Mouse (Mus musculus) liver, embryonic 14.5 days (tissue): ENCODE measurements at regions not wholly inside any gene's neighbourhood (a gene's known extent, or its start where the extent isn't known, plus 50 kb on each side); places are given as distances from the start of the nearest gene placed in this dataset.

ENCODE experiments used
- ATAC-seq: fragments of 200-750 bp; cut with Nextera tagmentation; 2 replicates; pipeline ENCODE4 v1.8.0; 2017; ENCODE audit warnings: moderate number of reproducible peaks, mild to moderate bottlenecking, moderate library complexity; ENCODE audit not compliant: insufficient read depth
- DNase-seq, 3 experiments: peaks; one replicate each; pipeline ENCODE4 v3.0.0-alpha.2; 2012 to 2013; ENCODE audit warnings: low read depth in 3 of 3, low spot score in 3 of 3
- H3K27ac ChIP-seq: fragments of 300-500 bp; sonication (generic); 2 replicates; pipeline ENCODE4 v1.5.1; 2014; ENCODE audit warnings: moderate library complexity, mild to moderate bottlenecking, control low read depth, inconsistent platforms
- H3K27me3 ChIP-seq: fragments of 300-500 bp; sonication (generic); 2 replicates; pipeline ENCODE4 v1.6.1; 2014; ENCODE audit warnings: mild to moderate bottlenecking, low read length, moderate library complexity; ENCODE audit not compliant: control insufficient read depth, insufficient read depth
- H3K36me3 ChIP-seq: fragments of 300-500 bp; sonication (generic); replicated peaks from 2 replicates; pipeline ENCODE4 v1.6.1; 2014; ENCODE audit warnings: low read depth; ENCODE audit not compliant: control insufficient read depth, insufficient read depth
- H3K4me1 ChIP-seq, 2 experiments: fragments of 200-500 bp in 1 of 2; fragments of 300-500 bp in 1 of 2; sonication (generic) in 1 of 2; replicated peaks; 2 replicates each; pipeline ENCODE4 v1.6.1; 2012 to 2014; ENCODE audit warnings: antibody characterized with exemption in 1 of 2, inconsistent platforms in 1 of 2, low read length in 1 of 2; ENCODE audit not compliant: control insufficient read depth in 2 of 2, insufficient read depth in 2 of 2
- H3K4me2 ChIP-seq: fragments of 300-500 bp; sonication (generic); 2 replicates; pipeline ENCODE4 v1.6.1; 2014; ENCODE audit warnings: low read depth, mild to moderate bottlenecking, control low read depth, moderate library complexity
- H3K4me3 ChIP-seq, 2 experiments: fragments of 200-500 bp in 1 of 2; fragments of 300-500 bp in 1 of 2; sonication (generic) in 1 of 2; 2 replicates each; pipeline ENCODE4 v1.5.1; 2012 to 2014; ENCODE audit warnings: low read depth in 2 of 2, low read length in 2 of 2, mild to moderate bottlenecking in 2 of 2, control low read depth in 1 of 2, inconsistent platforms in 1 of 2, moderate library complexity in 1 of 2; ENCODE audit not compliant: insufficient read depth in 1 of 2
- H3K9ac ChIP-seq: fragments of 300-500 bp; sonication (generic); replicated peaks from 2 replicates; pipeline ENCODE4 v1.6.1; 2014; ENCODE audit warnings: mild to moderate bottlenecking, control low read depth, moderate library complexity
- H3K9me3 ChIP-seq: fragments of 300-500 bp; sonication (generic); 2 replicates; pipeline ENCODE4 v1.6.1; 2016; ENCODE audit warnings: low read length, mixed read lengths; ENCODE audit not compliant: control insufficient read depth
- CTCF ChIP-seq: IDR thresholded peaks from 2 replicates; pipeline ENCODE4 v1.5.1; 2016; ENCODE audit warnings: antibody characterized with exemption, low read depth, control low read depth
- EP300 ChIP-seq: IDR thresholded peaks from 2 replicates; pipeline ENCODE4 v1.6.1; 2016; ENCODE audit warnings: antibody characterized with exemption, low read depth
- WGBS: fragments of 180-500 bp; shearing (Covaris S2); extraction: QIAGEN DNeasy Blood & Tissue Kit; methylation state at CpG from one replicate; pipeline ENCODE4 v1.1.7; 2014; ENCODE audit not compliant: insufficient replicate concordance; 5-methylcytosine and 5-hydroxymethylcytosine counted together

DNA sequence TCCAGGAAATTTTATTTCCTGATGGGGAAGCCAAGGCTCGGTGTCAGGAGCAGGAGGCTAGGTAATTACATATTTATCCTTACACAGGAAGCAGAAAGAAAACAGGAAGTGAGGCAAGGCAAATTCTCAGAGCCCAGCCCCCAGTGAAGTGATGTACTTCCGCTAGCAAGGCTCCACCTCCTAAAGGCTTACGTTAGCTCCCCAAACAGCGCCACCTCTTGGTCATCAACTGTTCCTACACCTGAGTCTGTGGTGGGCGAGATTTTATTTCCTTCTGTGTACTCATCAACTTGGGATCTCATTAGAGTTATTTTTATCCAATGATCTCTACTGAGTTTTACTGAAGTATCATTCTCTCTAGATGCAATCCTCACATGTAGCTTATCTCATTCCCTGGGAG lies 561.6 kb downstream of the Tmem132b start:
- Histone ChIP-seq H3K27ac (no peak overlapping the region), H3K27me3 (no peaks in the 10 kb centered on the region), H3K36me3 (no peaks in the 10 kb centered on the region), H3K9me3 (no peaks in the 10 kb centered on the region; the same call in 1 of the 2 replicates), H3K4me2 (no peak overlapping the region), H3K9ac (no peak overlapping the region), H3K4me3 (no peak overlapping the region), H3K4me1 (no peaks in the 10 kb centered on the region)
- ATAC-seq (no peak), DNase-seq (no peak)
- WGBS, result 52% methylated on average over 5 of the region's 5 CpGs
- TF ChIP-seq CTCF, result 0 out of 2 replicates have a peak, but pooled peaks have one; percentile 8
- no peak for TF ChIP-seq EP300

DNA sequence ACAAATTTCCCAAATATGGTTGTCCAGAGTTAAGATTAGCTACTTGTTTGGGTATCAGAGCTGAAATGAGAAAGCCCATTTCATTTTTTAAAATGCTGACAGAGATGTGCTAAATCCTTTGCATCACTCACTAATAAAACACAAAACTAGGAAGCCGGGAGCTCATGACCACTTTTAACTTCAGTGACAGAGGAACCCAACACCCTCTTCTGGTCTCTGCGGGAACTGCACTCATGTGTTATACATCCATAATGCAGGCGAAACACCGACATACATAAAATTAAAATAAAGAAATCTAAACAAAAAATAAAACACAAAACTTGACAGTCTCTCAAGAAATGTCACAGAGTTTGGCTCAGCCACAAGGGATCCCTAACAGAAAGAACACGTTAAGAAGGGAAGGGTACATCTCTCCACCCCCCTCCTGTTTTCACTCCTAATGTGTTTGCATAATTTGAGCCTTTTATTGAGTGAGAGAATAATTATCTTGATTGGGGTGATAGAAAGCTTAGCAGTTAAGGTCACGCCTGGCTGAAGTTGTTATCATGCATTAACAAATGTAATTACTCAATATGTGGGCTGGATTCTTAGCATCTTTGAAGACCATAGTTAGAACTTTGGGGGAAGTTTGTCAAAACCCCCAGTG lies 565.2 kb downstream of the Tmem132b start:
- no peak for ATAC-seq
- 60% methylated on average over 6 of the region's 6 CpGs for WGBS
- H3K9ac ChIP-seq, result no peak overlapping the region
- TF ChIP-seq CTCF (no peak), EP300 (no peak)
- H3K27me3 ChIP-seq, result no peaks in the 10 kb centered on the region
- H3K9me3 ChIP-seq, result no peaks in the 10 kb centered on the region; the same call in 1 of the 2 replicates
- no peak overlapping the region for H3K27ac ChIP-seq
- DNase-seq, result no peak
- H3K4me3 ChIP-seq, result no peak overlapping the region
- no peak overlapping the region for H3K4me2 ChIP-seq
- no peaks in the 10 kb centered on the region for H3K4me1 ChIP-seq
- H3K36me3 ChIP-seq, result no peaks in the 10 kb centered on the region

DNA sequence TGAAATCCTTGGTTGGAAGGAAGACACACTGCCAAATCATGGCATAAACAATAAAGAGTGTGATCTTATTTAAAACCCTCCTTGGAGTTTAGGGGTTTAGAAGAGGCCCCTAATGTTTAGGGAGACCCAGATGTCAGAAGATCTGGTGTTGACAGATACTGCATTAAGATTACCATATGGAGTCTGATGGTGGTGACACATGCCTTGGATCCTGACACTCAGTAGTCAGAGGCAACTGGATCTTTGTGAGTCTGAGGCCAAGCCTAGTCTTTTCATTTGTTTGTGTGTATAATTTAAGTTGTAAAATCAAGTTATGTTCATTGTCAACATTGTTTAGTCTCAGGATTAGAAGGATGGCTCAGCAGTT lies 565.7 kb downstream of the Tmem132b start:
- TF ChIP-seq CTCF (no peak), EP300 (no peak)
- Histone ChIP-seq H3K27me3 (no peaks in the 10 kb centered on the region), H3K9ac (no peak overlapping the region), H3K27ac (no peak overlapping the region), H3K4me2 (no peak overlapping the region), H3K9me3 (no peaks in the 10 kb centered on the region; the same call in 1 of the 2 replicates), H3K4me1 (no peaks in the 10 kb centered on the region), H3K4me3 (no peak overlapping the region), H3K36me3 (no peaks in the 10 kb centered on the region)
- ATAC-seq, result no peak
- no peak for DNase-seq

DNA sequence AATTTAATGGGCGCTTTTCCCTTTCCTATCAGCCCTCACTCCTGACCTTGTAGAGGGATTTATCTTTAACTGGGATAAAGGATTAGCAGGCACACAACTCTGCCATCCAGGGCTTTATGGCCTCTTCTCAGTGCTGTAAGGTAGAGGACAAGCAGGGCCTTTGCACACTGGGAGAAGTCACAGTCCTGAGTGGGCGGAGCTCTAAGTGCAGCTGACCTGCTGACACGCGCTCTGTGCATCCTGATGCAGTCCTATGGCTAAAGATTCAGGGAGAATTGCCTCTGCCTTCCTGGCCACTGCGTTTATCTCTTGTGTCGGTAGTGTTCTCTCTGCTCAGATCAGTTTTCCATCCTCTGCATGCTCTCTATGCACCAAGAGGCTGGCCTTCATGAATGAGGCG lies 566.9 kb downstream of the Tmem132b start:
- H3K4me2 ChIP-seq, result no peak overlapping the region
- no peak overlapping the region for H3K9ac ChIP-seq
- TF ChIP-seq CTCF (no peak), EP300 (no peak)
- no peaks in the 10 kb centered on the region; the same call in 1 of the 2 replicates for H3K9me3 ChIP-seq
- 52% methylated on average over 7 of the region's 7 CpGs for WGBS
- H3K4me3 ChIP-seq, result no peak overlapping the region
- H3K27me3 ChIP-seq, result no peaks in the 10 kb centered on the region
- ATAC-seq (no peak), DNase-seq (no peak)
- H3K36me3 ChIP-seq, result no peaks in the 10 kb centered on the region
- no peak overlapping the region for H3K27ac ChIP-seq
- no peaks in the 10 kb centered on the region for H3K4me1 ChIP-seq

DNA sequence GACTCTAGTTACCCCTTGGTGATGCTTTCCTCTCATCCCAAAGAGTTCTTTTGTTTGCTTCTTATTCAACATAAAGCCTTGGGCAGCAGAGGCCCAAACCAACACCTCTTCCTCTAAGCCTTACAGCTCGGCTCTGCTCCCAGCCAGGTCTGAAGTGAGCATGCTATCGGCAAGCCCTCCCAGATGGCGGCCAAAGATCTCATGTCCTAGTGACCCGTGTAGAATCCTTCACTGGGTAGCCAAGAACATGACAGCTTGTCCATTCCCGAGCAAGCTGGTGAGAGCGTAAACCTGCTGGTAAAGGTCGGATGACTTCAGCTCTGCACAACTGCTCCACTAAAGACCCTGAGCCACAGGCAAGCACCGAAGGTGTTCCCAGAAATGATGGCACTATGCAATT lies 568.4 kb downstream of the Tmem132b start:
- no peaks in the 10 kb centered on the region for H3K27me3 ChIP-seq
- TF ChIP-seq EP300 (no peak), CTCF (no peak)
- ATAC-seq (no peak), DNase-seq (no peak)
- H3K4me2 ChIP-seq, result no peak overlapping the region
- H3K9ac ChIP-seq, result no peak overlapping the region
- no peaks in the 10 kb centered on the region for H3K36me3 ChIP-seq
- no peak overlapping the region for H3K27ac ChIP-seq
- WGBS, result 66% methylated on average over 8 of the region's 8 CpGs
- H3K4me1 ChIP-seq, result no peaks in the 10 kb centered on the region
- no peaks in the 10 kb centered on the region; the same call in 1 of the 2 replicates for H3K9me3 ChIP-seq
- no peak overlapping the region for H3K4me3 ChIP-seq
